Mouse (Mus musculus) intestine, embryonic 16.5 days (tissue): ENCODE results near the gene Plekhg2. TPM values are rescaled to one million over a fixed set of nuclear protein-coding genes. Genes with fewer than 3 reads are reported as not detected.

Source experiments
- polyA plus RNA-seq: library from polyadenylated mRNA; unstranded; fragments of >200 nt; fragmentation: Nextera tagmentation; extraction: Ambion mirVana; gene quantifications from 2 replicates; pipeline ENCODE4 v1.2.1, GENCODE M21; 2015

Plekhg2 gene
- polyA plus RNA-seq, 1 experiment from 2014 or later, result 37.9 TPM

Other genes starting within 250 kb of the Plekhg2 start
- 0.06 and 0.10 TPM in 2 replicates for gene 9530053A07Rik, start 243.1 kb downstream of the Plekhg2 start, polyA plus RNA-seq
- gene Fbl, start 202.9 kb downstream of the Plekhg2 start, polyA plus RNA-seq, result 90.2 and 93.9 TPM in 2 replicates
- gene Dyrk1b, start 193.1 kb downstream of the Plekhg2 start, polyA plus RNA-seq, result 5.0 and 6.1 TPM in 2 replicates
- 0.77 and 0.98 TPM in 2 replicates for gene Eid2, start 104.7 kb downstream of the Plekhg2 start, polyA plus RNA-seq
- gene Eid2b, start 94.9 kb downstream of the Plekhg2 start, polyA plus RNA-seq, result 5.7 and 6.2 TPM in 2 replicates
- gene Selenov, start 81.4 kb downstream of the Plekhg2 start, polyA plus RNA-seq, result 0.21 TPM in 1 of 2 replicates, not detected in the other
- gene Dll3, start 70.4 kb downstream of the Plekhg2 start, polyA plus RNA-seq, result 2.3 and 3.3 TPM in 2 replicates
- 161 and 174 TPM in 2 replicates for gene Timm50, start 60.5 kb downstream of the Plekhg2 start, polyA plus RNA-seq
- gene Supt5, start 33.9 kb downstream of the Plekhg2 start, polyA plus RNA-seq, result 77.1 and 79.2 TPM in 2 replicates
- gene Rps16, start 21.9 kb downstream of the Plekhg2 start, polyA plus RNA-seq, result 977 and 1,010 TPM in 2 replicates
- gene Zfp36, start 7.7 kb upstream of the Plekhg2 start, polyA plus RNA-seq, result 37.3 and 43.6 TPM in 2 replicates
- gene Med29, start 20.1 kb upstream of the Plekhg2 start, polyA plus RNA-seq, result 52.6 and 53.9 TPM in 2 replicates
- 69.2 and 78.7 TPM in 2 replicates for gene Paf1, start 20.4 kb upstream of the Plekhg2 start, polyA plus RNA-seq
- 17.8 and 19.4 TPM in 2 replicates for gene Gmfg, start 64.8 kb upstream of the Plekhg2 start, polyA plus RNA-seq
- gene Lrfn1, start 79.4 kb upstream of the Plekhg2 start, polyA plus RNA-seq, result 1.1 and 1.3 TPM in 2 replicates
- not detected in 2 replicates for gene Ifnl2, start 137.9 kb upstream of the Plekhg2 start, polyA plus RNA-seq
- not detected in 2 replicates for gene Ifnl3, start 150.2 kb upstream of the Plekhg2 start, polyA plus RNA-seq
- 94.3 and 150 TPM in 2 replicates for gene Sycn, start 168.3 kb upstream of the Plekhg2 start, polyA plus RNA-seq
- gene Nccrp1, start 174.7 kb upstream of the Plekhg2 start, polyA plus RNA-seq, result 0.09 and 0.20 TPM in 2 replicates
- gene Samd4b, start 225.5 kb upstream of the Plekhg2 start, polyA plus RNA-seq, result 7.8 and 9.7 TPM in 2 replicates
- 51.2 and 55.4 TPM in 2 replicates for gene Pak4, start 225.6 kb upstream of the Plekhg2 start, polyA plus RNA-seq